Mouse (Mus musculus) heart, embryonic 10.5 days (tissue): ENCODE measurements around the gene Myh6. TPM values are rescaled to one million over a fixed set of nuclear protein-coding genes. Genes with fewer than 3 reads are reported as not detected.
A peak's percentile ranks its signal among the peaks of the same experiment; 100 is the strongest.
"Not testable (repeated sequence)": the region's sequence is repeated elsewhere in the genome, so short reads cannot be mapped to it uniquely, and the experiment has no call there.

ENCODE experiments used
- DNase-seq: peaks from one replicate; pipeline ENCODE4 v3.0.0-alpha.2; 2017; ENCODE audit warnings: low spot score
- H3K27ac ChIP-seq: fragments of 300-500 bp; sonication (generic); 2 replicates; pipeline ENCODE4 v1.5.1; 2016; ENCODE audit warnings: mild to moderate bottlenecking
- H3K27me3 ChIP-seq: fragments of 300-500 bp; sonication (generic); 2 replicates; pipeline ENCODE4 v1.6.1; 2016; ENCODE audit warnings: mild to moderate bottlenecking; ENCODE audit not compliant: poor library complexity, insufficient read depth, severe bottlenecking
- H3K36me3 ChIP-seq: fragments of 300-500 bp; sonication (generic); 2 replicates; pipeline ENCODE4 v1.6.1; 2016; ENCODE audit warnings: mild to moderate bottlenecking, moderate library complexity
- H3K4me1 ChIP-seq: fragments of 300-500 bp; sonication (generic); 2 replicates; pipeline ENCODE4 v1.6.1; 2016; ENCODE audit warnings: mild to moderate bottlenecking
- H3K4me3 ChIP-seq: fragments of 300-500 bp; sonication (generic); 2 replicates; pipeline ENCODE4 v1.5.1; 2016; ENCODE audit warnings: mild to moderate bottlenecking, moderate library complexity
- H3K9me3 ChIP-seq: fragments of 300-500 bp; sonication (generic); 2 replicates; pipeline ENCODE4 v1.6.1; 2016; ENCODE audit warnings: mild to moderate bottlenecking, moderate library complexity
- WGBS: fragments of 180-500 bp; shearing (Covaris S2); methylation state at CpG from one replicate; pipeline ENCODE4 v1.1.7; 2016; 5-methylcytosine and 5-hydroxymethylcytosine counted together
- polyA plus RNA-seq: library from polyadenylated mRNA; unstranded; fragments of >200 nt; fragmentation: Nextera tagmentation; extraction: Ambion mirVana; gene quantifications from 2 replicates; pipeline ENCODE4 v1.2.1, GENCODE M21; 2016

Myh6 gene
- polyA plus RNA-seq, 1 experiment from 2014 or later, result 2,034 TPM

- H3K9me3 ChIP-seq, result no peaks in the 10 kb centered on the region
- peaks cover 59% of the 10 kb centered on the region for H3K36me3 ChIP-seq
- H3K4me1 ChIP-seq, result peaks cover 53% of the 10 kb centered on the region
- no peaks in the 10 kb centered on the region for H3K27me3 ChIP-seq
- peak overlapping the region; percentile 56 for H3K4me3 ChIP-seq
- 66% methylated on average over 10 of the region's 10 CpGs for WGBS
- H3K27ac ChIP-seq, result peak overlapping the region; percentile 94
- DNase-seq, result peak; percentile 75
These were observed 25.5 kb upstream of the Myh6 start for GRCm38 (mm10) chr14:54992196-54992595.

- WGBS, result 69% methylated on average over 8 of the region's 8 CpGs
- H3K4me3 ChIP-seq, result peak overlapping the region; percentile 56
- H3K27me3 ChIP-seq, result no peaks in the 10 kb centered on the region
- peak; percentile 61 for DNase-seq
- peak overlapping the region; percentile 94 for H3K27ac ChIP-seq
- no peaks in the 10 kb centered on the region for H3K9me3 ChIP-seq
- peaks cover 77% of the 10 kb centered on the region for H3K36me3 ChIP-seq
- H3K4me1 ChIP-seq, result peaks cover 33% of the 10 kb centered on the region
These were observed 23.2 kb upstream of the Myh6 start for GRCm38 (mm10) chr14:54989886-54990441.

GRCm38 (mm10) chr14:54988882-54989281 is 22.2 kb upstream of the Myh6 start:
- Histone ChIP-seq H3K4me3 (peak overlapping the region; percentile 56), H3K9me3 (no peaks in the 10 kb centered on the region), H3K4me1 (peaks cover 22% of the 10 kb centered on the region; the same call in 1 of the 2 replicates), H3K27me3 (no peaks in the 10 kb centered on the region), H3K36me3 (peaks cover 87% of the 10 kb centered on the region), H3K27ac (peak overlapping the region; percentile 94)
- peak; percentile 75 for DNase-seq
- WGBS, result 76% methylated on average over 13 of the region's 13 CpGs

- peak overlapping the region; percentile 94 for H3K27ac ChIP-seq
- H3K36me3 ChIP-seq, result peaks cover 91% of the 10 kb centered on the region
- not testable (repeated sequence) for H3K9me3 ChIP-seq, DNase-seq, H3K27me3 ChIP-seq
- H3K4me3 ChIP-seq, result peak overlapping the region; percentile 56
- 0 out of 2 replicates have a peak, but pooled peaks cover 18% of the 10 kb centered on the region for H3K4me1 ChIP-seq
- 77% methylated on average over 9 of the region's 9 CpGs for WGBS
These were observed 21.7 kb upstream of the Myh6 start for GRCm38 (mm10) chr14:54988350-54988874.

GRCm38 (mm10) chr14:54981934-54982333 is 15.2 kb upstream of the Myh6 start:
- Histone ChIP-seq H3K4me3 (no peak overlapping the region), H3K27ac (no peak overlapping the region), H3K9me3 (no peaks in the 10 kb centered on the region), H3K27me3 (0 out of 2 replicates have a peak, but pooled peaks cover 5% of the 10 kb centered on the region), H3K4me1 (peaks cover 12% of the 10 kb centered on the region; the same call in 1 of the 2 replicates), H3K36me3 (peaks cover 82% of the 10 kb centered on the region)
- WGBS, result 80% methylated on average over 7 of the region's 7 CpGs
- no peak for DNase-seq

- Histone ChIP-seq H3K4me1 (peaks cover 27% of the 10 kb centered on the region), H3K27ac (peak overlapping the region; percentile 73), H3K27me3 (peaks cover 5% of the 10 kb centered on the region), H3K4me3 (peak overlapping the region; percentile 19), H3K36me3 (peaks cover 85% of the 10 kb centered on the region), H3K9me3 (no peaks in the 10 kb centered on the region)
- no peak for DNase-seq
- WGBS, result 80% methylated on average over 8 of the region's 8 CpGs
These were observed 11.9 kb upstream of the Myh6 start for GRCm38 (mm10) chr14:54978664-54979063.

- H3K4me1 ChIP-seq, result peaks cover 28% of the 10 kb centered on the region
- 64% methylated on average over 1 of the region's 1 CpGs for WGBS
- peaks cover 5% of the 10 kb centered on the region for H3K27me3 ChIP-seq
- H3K4me3 ChIP-seq, result no peak within 1 kb of the TSS
- H3K36me3 ChIP-seq, result peaks cover 82% of the 10 kb centered on the region
- H3K9me3 ChIP-seq, result no peaks in the 10 kb centered on the region
- no peak for DNase-seq
- H3K27ac ChIP-seq, result peak within 1 kb of the TSS; percentile 33; the same call in 1 of the 2 replicates
These were observed 9.9 kb upstream of the Myh6 start, which contains the start of gene Gm17428 for GRCm38 (mm10) chr14:54976633-54977032. Gm17428 (plus strand) TSS chr14:54976933.

GRCm38 (mm10) chr14:54974068-54974791 is 7.5 kb upstream of the Myh6 start:
- WGBS, result 86% methylated on average over 6 of the region's 6 CpGs
- H3K36me3 ChIP-seq, result peaks cover 83% of the 10 kb centered on the region
- DNase-seq, result no peak
- H3K27ac ChIP-seq, result peak overlapping the region; percentile 70
- H3K27me3 ChIP-seq, result peaks cover 5% of the 10 kb centered on the region
- H3K9me3 ChIP-seq, result no peaks in the 10 kb centered on the region
- no peak overlapping the region for H3K4me3 ChIP-seq
- H3K4me1 ChIP-seq, result peaks cover 46% of the 10 kb centered on the region

GRCm38 (mm10) chr14:54972786-54973185 is 6.1 kb upstream of the Myh6 start:
- 89% methylated on average over 11 of the region's 11 CpGs for WGBS
- H3K9me3 ChIP-seq, H3K27ac ChIP-seq, H3K4me3 ChIP-seq, H3K27me3 ChIP-seq, DNase-seq: not testable (repeated sequence)
- Histone ChIP-seq H3K36me3 (peaks cover 69% of the 10 kb centered on the region), H3K4me1 (peaks cover 51% of the 10 kb centered on the region)

GRCm38 (mm10) chr14:54968344-54968743 is 1.6 kb upstream of the Myh6 start:
- Histone ChIP-seq H3K27ac (peak overlapping the region; percentile 88), H3K36me3 (peaks cover 40% of the 10 kb centered on the region), H3K4me1 (peaks cover 41% of the 10 kb centered on the region), H3K4me3 (0 out of 2 replicates have a peak overlapping the region, but pooled peaks have one; percentile 7), H3K9me3 (no peaks in the 10 kb centered on the region), H3K27me3 (no peaks in the 10 kb centered on the region)
- DNase-seq, result no peak

- WGBS, result 42% methylated on average over 3 of the region's 3 CpGs
- Histone ChIP-seq H3K4me1 (peaks cover 44% of the 10 kb centered on the region), H3K9me3 (no peaks in the 10 kb centered on the region), H3K27me3 (no peaks in the 10 kb centered on the region), H3K27ac (peak overlapping the region; percentile 88), H3K36me3 (peaks cover 39% of the 10 kb centered on the region), H3K4me3 (no peak overlapping the region)
- DNase-seq, result no peak
These were observed 1.1 kb upstream of the Myh6 start for GRCm38 (mm10) chr14:54967874-54968273.

GRCm38 (mm10) chr14:54965631-54966030 is 1.1 kb downstream of the Myh6 start:
- H3K4me1 ChIP-seq, result peaks cover 57% of the 10 kb centered on the region
- H3K4me3 ChIP-seq, result peak overlapping the region; percentile 64

GRCm38 (mm10) chr14:54965044-54965443 is 1.7 kb downstream of the Myh6 start:
- peaks cover 58% of the 10 kb centered on the region for H3K4me1 ChIP-seq
- peak overlapping the region; percentile 64 for H3K4me3 ChIP-seq
- H3K27me3 ChIP-seq, result no peaks in the 10 kb centered on the region
- no peak for DNase-seq
- WGBS, result 47% methylated on average over 15 of the region's 15 CpGs
- no peaks in the 10 kb centered on the region for H3K9me3 ChIP-seq
- H3K36me3 ChIP-seq, result peaks cover 41% of the 10 kb centered on the region
- peak overlapping the region; percentile 88 for H3K27ac ChIP-seq

More at GRCm38 (mm10) chr14:54965631-54966030, 1.1 kb downstream of the Myh6 start:
- Histone ChIP-seq H3K36me3 (peaks cover 41% of the 10 kb centered on the region), H3K9me3 (no peaks in the 10 kb centered on the region), H3K27ac (peak overlapping the region; percentile 88), H3K27me3 (no peaks in the 10 kb centered on the region)
- WGBS, result 42% methylated on average over 6 of the region's 6 CpGs
- no peak for DNase-seq
